Mouse (Mus musculus) CH12.LX (cell line): ENCODE data around the gene Klk7. TPM values are rescaled to one million over a fixed set of nuclear protein-coding genes. Genes with fewer than 3 reads are reported as not detected.

ENCODE experiments used
- DNase-seq: peaks from one replicate; pipeline ENCODE4 v3.0.0-alpha.2; 2013; ENCODE audit errors: extremely low read depth
- H3K27ac ChIP-seq: 2 replicates; pipeline ENCODE4 v1.5.1; 2012; ENCODE audit warnings: low read depth, mild to moderate bottlenecking, control low read depth, moderate library complexity; ENCODE audit not compliant: insufficient read depth
- H3K27me3 ChIP-seq: replicated peaks from 2 replicates; pipeline ENCODE3; 2012; ENCODE audit warnings: inconsistent platforms
- H3K36me3 ChIP-seq, 2 experiments: replicated peaks in 1 of 2; 2 replicates each; pipeline versions ENCODE3 to v1.6.1; 2012; ENCODE audit warnings: inconsistent platforms in 1 of 2, low read length in 1 of 2, mild to moderate bottlenecking in 1 of 2, mixed read lengths in 1 of 2, moderate library complexity in 1 of 2; ENCODE audit not compliant: control insufficient read depth in 1 of 2, insufficient read depth in 1 of 2
- H3K4me1 ChIP-seq, 2 experiments: 2 replicates each; pipeline ENCODE4 v1.6.1; 2012; ENCODE audit warnings: inconsistent platforms in 1 of 2, moderate library complexity in 1 of 2; ENCODE audit not compliant: insufficient read depth in 2 of 2, control insufficient read depth in 1 of 2
- H3K4me2 ChIP-seq: 2 replicates; pipeline ENCODE4 v1.6.1; 2012; ENCODE audit warnings: low read depth, mild to moderate bottlenecking, control low read depth; ENCODE audit not compliant: poor library complexity, insufficient read depth, severe bottlenecking
- H3K4me3 ChIP-seq, 3 experiments: fragments of 150-350 bp in 1 of 3; sonication (generic) in 1 of 3; replicated peaks in 1 of 3; 2 replicates each; pipeline versions ENCODE3 to v1.5.1; 2011 to 2012; ENCODE audit warnings: low read depth in 2 of 3, low read length in 2 of 3, mild to moderate bottlenecking in 2 of 3, moderate library complexity in 2 of 3, control low read depth in 1 of 3, improper control_type of control experiment in 1 of 3, inconsistent platforms in 1 of 3, mixed read lengths in 1 of 3; ENCODE audit not compliant: poor library complexity in 1 of 3
- H3K79me2 ChIP-seq: replicated peaks from 2 replicates; pipeline ENCODE4 v1.6.1; 2012; ENCODE audit warnings: mild to moderate bottlenecking, moderate library complexity; ENCODE audit not compliant: control insufficient read depth, poor library complexity, insufficient read depth, severe bottlenecking; ENCODE audit errors: extremely low read depth
- H3K9ac ChIP-seq: 2 replicates; pipeline ENCODE4 v1.6.1; 2012; ENCODE audit warnings: low read depth, mild to moderate bottlenecking, control low read depth, moderate library complexity; ENCODE audit not compliant: insufficient read depth
- H3K9me3 ChIP-seq: replicated peaks from 2 replicates; pipeline ENCODE3; 2012; ENCODE audit warnings: low read length, inconsistent platforms, mixed read lengths
- CHD1 ChIP-seq: IDR thresholded peaks from 2 replicates; pipeline ENCODE4 v1.6.1; 2012; ENCODE audit warnings: low read depth, low read length, improper control_type of control experiment, inconsistent platforms
- CHD2 ChIP-seq: IDR thresholded peaks from 2 replicates; pipeline ENCODE4 v1.6.1; 2011; ENCODE audit warnings: low read length, improper control_type of control experiment
- E2F4 ChIP-seq: IDR thresholded peaks from 2 replicates; pipeline ENCODE4 v1.6.1; 2011; ENCODE audit warnings: low read depth, low read length, improper control_type of control experiment; ENCODE audit not compliant: insufficient replicate concordance
- ELF1 ChIP-seq: IDR thresholded peaks from 2 replicates; pipeline ENCODE4 v1.6.1; 2014; ENCODE audit warnings: low read depth, mild to moderate bottlenecking, inconsistent platforms, low read length, improper control_type of control experiment
- EP300 ChIP-seq: IDR thresholded peaks from 2 replicates; pipeline ENCODE4 v1.6.1; 2011; ENCODE audit warnings: low read length, improper control_type of control experiment
- ETS1 ChIP-seq: conservative IDR thresholded peaks from 2 replicates; pipeline ENCODE4 v1.6.1; 2012; ENCODE audit warnings: low read depth, mild to moderate bottlenecking, inconsistent platforms, low read length, improper control_type of control experiment, moderate library complexity
- GABPA ChIP-seq: IDR thresholded peaks from 2 replicates; pipeline ENCODE4 v1.6.1; 2012; ENCODE audit warnings: low read depth, low read length, improper control_type of control experiment, inconsistent platforms; ENCODE audit not compliant: insufficient replicate concordance
- JUN ChIP-seq: IDR thresholded peaks from 2 replicates; pipeline ENCODE4 v1.6.1; 2011; ENCODE audit warnings: low read depth, mild to moderate bottlenecking, low read length, improper control_type of control experiment, moderate library complexity; ENCODE audit not compliant: insufficient read depth
- MEF2A ChIP-seq: IDR thresholded peaks from 2 replicates; pipeline ENCODE4 v1.6.1; 2014; ENCODE audit warnings: low read depth, mild to moderate bottlenecking, inconsistent platforms, low read length, improper control_type of control experiment, borderline replicate concordance
- MYC ChIP-seq: IDR thresholded peaks from 2 replicates; pipeline ENCODE4 v1.6.1; 2011; ENCODE audit warnings: low read depth, mild to moderate bottlenecking, improper control_type of control experiment, low read length
- PAX5 ChIP-seq: IDR thresholded peaks from 2 replicates; pipeline ENCODE4 v1.6.1; 2012; ENCODE audit warnings: low read length, inconsistent platforms, mixed read lengths
- POLR2A ChIP-seq: IDR thresholded peaks from 2 replicates; pipeline ENCODE4 v1.6.1; 2011; ENCODE audit warnings: low read depth, mild to moderate bottlenecking, improper control_type of control experiment, low read length
- POLR2AphosphoS2 ChIP-seq: IDR thresholded peaks from 2 replicates; pipeline ENCODE4 v1.6.1; 2011; ENCODE audit warnings: low read depth, low read length, improper control_type of control experiment
- RCOR1 ChIP-seq: conservative IDR thresholded peaks from 2 replicates; pipeline ENCODE4 v1.6.1; 2012; ENCODE audit warnings: low read depth, mild to moderate bottlenecking, inconsistent platforms, low read length, improper control_type of control experiment
- TCF12 ChIP-seq: IDR thresholded peaks from 2 replicates; pipeline ENCODE4 v1.6.1; 2014; ENCODE audit warnings: low read depth, mild to moderate bottlenecking, inconsistent platforms, low read length, improper control_type of control experiment
- UBTF ChIP-seq: IDR thresholded peaks from 2 replicates; pipeline ENCODE4 v1.6.1; 2012; ENCODE audit warnings: low read depth, mild to moderate bottlenecking, inconsistent platforms, low read length, improper control_type of control experiment, moderate library complexity
- ZKSCAN1 ChIP-seq: IDR thresholded peaks from 2 replicates; pipeline ENCODE4 v1.6.1; 2012; ENCODE audit warnings: low read depth, inconsistent platforms, low read length, improper control_type of control experiment, borderline replicate concordance
- ZNF384 ChIP-seq: IDR thresholded peaks from 2 replicates; pipeline ENCODE4 v1.6.1; 2012; ENCODE audit warnings: low read depth, low read length, improper control_type of control experiment, inconsistent platforms
- dilution Hi-C: fragments of 300-500 bp; cut with MboI; formaldehyde crosslinking; loops from 2 replicates; pipeline ENCODE4 v1.14.3; 2020; ENCODE audit warnings: low sequenced_read_pairs; ENCODE audit not compliant: extremely low pct_unique_long_range_greater_than_20kb, extremely low pct_ligation_motif_present
- in situ Hi-C: fragments of 300-500 bp; cut with MboI; formaldehyde crosslinking; loops from 3 replicates; pipeline ENCODE4 v1.14.3; 2019; ENCODE audit warnings: low sequenced_read_pairs, low pct_ligation_motif_present, low pct_unique_long_range_greater_than_20kb, mixed read lengths
- polyA plus RNA-seq: library from polyadenylated mRNA; unstranded; fragments of >175 nt; gene quantifications from 2 replicates; pipeline ENCODE4 v1.2.1, GENCODE M21; 2012; ENCODE audit warnings: low read depth; ENCODE audit not compliant: insufficient read length
- total RNA-seq, 2 experiments: library from RNA; depleted of rRNA; stranded (reverse); fragments of 300-350 nt in 1 of 2; fragments of >200 nt in 1 of 2; gene quantifications; 2 replicates each; pipeline ENCODE4 v1.2.3; 2012 to 2014

Gene Klk7
- total and polyA plus RNA-seq, 3 experiments, result not detected

DNA sequence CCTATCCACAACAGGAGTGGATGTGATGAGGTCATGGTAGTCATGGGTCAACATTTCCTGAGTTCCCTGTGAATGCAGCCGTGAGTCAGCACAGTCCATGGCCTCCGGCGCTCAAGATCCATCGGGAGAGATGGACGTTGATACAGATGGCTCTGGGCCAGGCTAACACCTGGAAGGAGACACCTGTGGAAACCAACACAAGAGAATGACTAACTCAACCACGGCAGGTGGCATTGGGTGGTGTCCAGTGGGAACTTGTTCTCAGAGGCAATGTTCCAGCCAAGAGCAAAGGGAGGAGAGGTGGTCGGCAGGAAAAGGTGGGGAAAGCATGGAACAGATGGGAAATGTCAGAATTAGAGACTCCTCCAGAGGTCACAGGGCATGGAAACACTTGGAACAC lies 10.5 kb downstream of the Klk7 start (continued):
- no peak for TF ChIP-seq CHD1

DNA sequence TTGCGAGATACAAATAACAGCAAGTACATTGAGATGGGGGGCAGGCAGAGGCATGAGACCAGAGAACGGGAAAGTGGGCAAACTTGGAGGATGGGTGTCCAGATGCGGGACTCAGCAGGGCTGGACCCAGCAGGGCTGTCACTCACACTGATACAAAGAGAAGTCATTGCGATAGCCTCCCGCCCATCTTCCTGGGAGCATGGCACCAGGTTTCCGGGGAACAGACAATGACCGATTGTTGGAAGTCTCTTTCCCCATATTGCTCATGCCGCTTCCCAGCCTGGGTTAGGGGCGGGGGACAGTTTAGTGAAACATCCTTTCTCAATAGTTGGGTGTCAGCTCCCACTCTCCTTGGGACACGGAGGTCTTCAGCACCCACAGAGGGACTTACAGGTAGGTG lies 13.1 kb downstream of the Klk7 start, which contains the start of gene Klk6:
TSS of gene Klk6 (plus strand) at position 301 of the 400 bp plus-strand sequence.
- H3K4me2 ChIP-seq, result no peak within 1 kb of the TSS
- dilution Hi-C loops (no loop called here), in situ Hi-C loops (no loop called here)
- H3K79me2 ChIP-seq, result no peaks in the 10 kb centered on the region
- DNase-seq, result no peak
- no peaks in the 10 kb centered on the region for H3K36me3 ChIP-seq
- peaks cover 0 to 3% of the 10 kb centered on the region in 2 experiments; a peak in 1 of 4 replicates for H3K4me1 ChIP-seq
- no peak within 1 kb of the TSS for H3K9ac ChIP-seq
- H3K9me3 ChIP-seq, result no peaks in the 10 kb centered on the region
- H3K27ac ChIP-seq, result no peak within 1 kb of the TSS
- TF ChIP-seq PAX5 (no peak), JUN (no peak), ETS1 (no peak), ZKSCAN1 (no peak), E2F4 (no peak), GABPA (no peak), MYC (no peak), RCOR1 (no peak), POLR2AphosphoS2 (no peak), UBTF (no peak), MEF2A (no peak), EP300 (no peak), POLR2A (no peak), CHD2 (no peak)
- peaks cover 86% of the 10 kb centered on the region for H3K27me3 ChIP-seq
- no peak within 1 kb of the TSS for H3K4me3 ChIP-seq

GRCm38 (mm10) chr7:43826056-43826455 lies 15.0 kb downstream of the Klk7 start:
- Histone ChIP-seq H3K4me1 (peaks cover 0 to 3% of the 10 kb centered on the region in 2 experiments; a peak in 1 of 4 replicates), H3K9me3 (no peaks in the 10 kb centered on the region), H3K4me3 (no peak overlapping the region), H3K79me2 (no peaks in the 10 kb centered on the region), H3K4me2 (no peak overlapping the region), H3K27ac (no peak overlapping the region), H3K27me3 (peaks cover 92% of the 10 kb centered on the region), H3K36me3 (no peaks in the 10 kb centered on the region), H3K9ac (no peak overlapping the region)
- in situ Hi-C loops, result no loop called here
- dilution Hi-C loops, result no loop called here
- no peak for DNase-seq
- no peak for TF ChIP-seq ZNF384
- TF ChIP-seq TCF12, result no peak
- no peak for TF ChIP-seq ELF1
